Mouse (Mus musculus) heart, embryonic 16.5 days (tissue): ENCODE results near the gene Akt3. TPM values are rescaled to one million over a fixed set of nuclear protein-coding genes. Genes with fewer than 3 reads are reported as not detected.
A peak's percentile ranks its signal among the peaks of the same experiment; 100 is the strongest.

Experiments used
- ATAC-seq: fragments of 200-750 bp; cut with Nextera tagmentation; replicated peaks from 2 replicates; pipeline ENCODE4 v1.8.0; 2017; ENCODE audit warnings: moderate number of reproducible peaks; ENCODE audit not compliant: insufficient read depth, low FRiP score; ENCODE audit errors: extremely low read depth
- H3K27ac ChIP-seq: fragments of 300-500 bp; sonication (generic); 2 replicates; pipeline ENCODE4 v1.5.1; 2014; ENCODE audit warnings: mild to moderate bottlenecking, low read length, control low read depth, moderate library complexity
- H3K27me3 ChIP-seq: fragments of 300-500 bp; sonication (generic); 2 replicates; pipeline ENCODE4 v1.6.1; 2014; ENCODE audit warnings: low read length, mixed read lengths; ENCODE audit not compliant: control insufficient read depth, insufficient read depth
- H3K36me3 ChIP-seq: fragments of 300-500 bp; sonication (generic); 2 replicates; pipeline ENCODE4 v1.6.1; 2014; ENCODE audit not compliant: control insufficient read depth, insufficient read depth
- H3K4me1 ChIP-seq: fragments of 300-500 bp; sonication (generic); 2 replicates; pipeline ENCODE4 v1.6.1; 2014; ENCODE audit warnings: low read length, mixed read lengths; ENCODE audit not compliant: control insufficient read depth, insufficient read depth
- H3K4me2 ChIP-seq: fragments of 300-500 bp; sonication (generic); 2 replicates; pipeline ENCODE4 v1.6.1; 2014; ENCODE audit warnings: low read depth, mild to moderate bottlenecking, control low read depth, low read length
- H3K4me3 ChIP-seq: fragments of 300-500 bp; sonication (generic); 2 replicates; pipeline ENCODE4 v1.5.1; 2014; ENCODE audit warnings: mild to moderate bottlenecking, control low read depth, low read length
- H3K9ac ChIP-seq: fragments of 300-500 bp; sonication (generic); 2 replicates; pipeline ENCODE4 v1.6.1; 2014; ENCODE audit warnings: low read length, control low read depth
- H3K9me3 ChIP-seq: fragments of 300-500 bp; sonication (generic); replicated peaks from 2 replicates; pipeline ENCODE4 v1.6.1; 2016; ENCODE audit warnings: low read length; ENCODE audit not compliant: control insufficient read depth
- WGBS: fragments of 180-500 bp; shearing (Covaris S2); extraction: QIAGEN DNeasy Blood & Tissue Kit; methylation state at CpG from one replicate; pipeline ENCODE4 v1.1.7; 2014; 5-methylcytosine and 5-hydroxymethylcytosine counted together
- polyA plus RNA-seq: library from polyadenylated mRNA; unstranded; fragments of >200 nt; fragmentation: Nextera tagmentation; extraction: Ambion mirVana; gene quantifications from 2 replicates; pipeline ENCODE4 v1.2.1, GENCODE M21; 2015

The Akt3 gene
- polyA plus RNA-seq, 1 experiment from 2014 or later = 3.6 TPM

GRCm38 (mm10) chr1:177171300-177171699 is 86.7 kb downstream of the Akt3 start:
- Histone ChIP-seq H3K9me3 (no peaks in the 10 kb centered on the region), H3K4me3 (no peak overlapping the region), H3K36me3 (no peaks in the 10 kb centered on the region), H3K27ac (no peak overlapping the region), H3K4me1 (peaks cover 4% of the 10 kb centered on the region), H3K9ac (no peak overlapping the region), H3K4me2 (no peak overlapping the region), H3K27me3 (no peaks in the 10 kb centered on the region)
- ATAC-seq = no peak

- H3K4me3 ChIP-seq = no peak overlapping the region
- no peak overlapping the region for H3K4me2 ChIP-seq
- H3K9ac ChIP-seq = no peak overlapping the region
- H3K36me3 ChIP-seq = no peaks in the 10 kb centered on the region
- peaks cover 4% of the 10 kb centered on the region for H3K4me1 ChIP-seq
- H3K9me3 ChIP-seq = no peaks in the 10 kb centered on the region
- no peak for ATAC-seq
- H3K27me3 ChIP-seq = no peaks in the 10 kb centered on the region
- no peak overlapping the region for H3K27ac ChIP-seq
- 61% methylated on average over 2 of the region's 2 CpGs for WGBS
These were observed 92.2 kb downstream of the Akt3 start for GRCm38 (mm10) chr1:177165789-177166188.

DNA sequence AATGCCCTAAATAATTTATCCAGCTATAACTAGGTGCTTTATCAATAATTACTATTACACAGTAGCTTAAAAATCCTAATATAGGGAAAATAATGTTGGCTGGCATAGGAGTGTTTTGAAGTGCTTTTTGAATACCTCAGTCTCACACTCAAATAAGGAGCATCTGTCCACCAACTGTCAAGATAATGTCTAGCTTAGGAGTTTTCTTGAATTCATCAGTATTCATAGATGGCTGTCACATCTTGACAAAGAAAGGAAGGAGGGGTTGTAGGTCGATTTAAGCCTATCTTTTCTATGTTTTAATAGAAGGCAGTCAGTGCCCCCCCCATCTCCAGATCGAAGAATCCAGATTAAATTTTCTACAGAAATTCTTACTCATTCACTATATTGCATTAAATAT is 92.7 kb downstream of the Akt3 start:
- Histone ChIP-seq H3K9me3 (no peaks in the 10 kb centered on the region), H3K9ac (no peak overlapping the region), H3K4me2 (no peak overlapping the region), H3K4me1 (peaks cover 4% of the 10 kb centered on the region), H3K4me3 (no peak overlapping the region), H3K27me3 (no peaks in the 10 kb centered on the region), H3K27ac (no peak overlapping the region), H3K36me3 (no peaks in the 10 kb centered on the region)
- no peak for ATAC-seq
- 74% methylated on average over 2 of the region's 2 CpGs for WGBS

DNA sequence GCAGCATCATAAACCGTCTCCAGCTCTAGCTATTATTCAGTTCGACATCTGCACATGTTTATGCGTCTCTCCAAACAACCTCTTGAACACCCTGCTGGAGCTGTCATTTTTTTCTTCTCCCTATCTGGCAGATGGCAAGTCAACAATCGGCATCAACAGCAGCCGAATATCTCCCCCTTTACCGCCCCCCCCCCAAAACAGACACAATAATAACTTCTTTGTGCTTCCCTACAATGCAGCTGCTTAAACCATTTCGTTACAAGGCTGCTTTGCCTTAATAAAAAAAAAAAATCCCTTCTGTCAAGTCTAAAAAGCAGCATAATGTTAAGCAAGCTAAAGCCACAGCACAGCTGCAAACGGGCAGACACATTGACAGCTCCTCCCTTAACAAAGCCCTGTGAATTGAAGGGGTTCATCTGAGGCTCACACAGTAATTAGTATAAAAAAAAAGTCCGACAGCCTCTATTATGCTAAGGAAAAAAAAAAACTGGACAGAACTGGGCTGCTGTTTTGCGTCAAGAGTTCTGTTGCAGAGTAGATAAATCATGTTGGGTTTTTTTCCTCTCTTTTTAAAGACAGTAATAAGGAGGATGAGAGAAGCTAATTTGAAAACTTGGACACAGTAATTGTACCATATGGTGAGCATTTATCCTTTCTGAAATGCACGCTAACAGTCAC is 107.5 kb downstream of the Akt3 start:
- H3K27ac ChIP-seq = no peak overlapping the region
- peak overlapping the region; percentile 30; the same call in 1 of the 2 replicates for H3K4me2 ChIP-seq
- H3K9ac ChIP-seq = no peak overlapping the region
- no peaks in the 10 kb centered on the region for H3K27me3 ChIP-seq
- WGBS = 45% methylated on average over 11 of the region's 11 CpGs
- H3K36me3 ChIP-seq = no peaks in the 10 kb centered on the region
- no peak for ATAC-seq
- no peak overlapping the region for H3K4me3 ChIP-seq
- H3K4me1 ChIP-seq = no peaks in the 10 kb centered on the region
- H3K9me3 ChIP-seq = no peaks in the 10 kb centered on the region

DNA sequence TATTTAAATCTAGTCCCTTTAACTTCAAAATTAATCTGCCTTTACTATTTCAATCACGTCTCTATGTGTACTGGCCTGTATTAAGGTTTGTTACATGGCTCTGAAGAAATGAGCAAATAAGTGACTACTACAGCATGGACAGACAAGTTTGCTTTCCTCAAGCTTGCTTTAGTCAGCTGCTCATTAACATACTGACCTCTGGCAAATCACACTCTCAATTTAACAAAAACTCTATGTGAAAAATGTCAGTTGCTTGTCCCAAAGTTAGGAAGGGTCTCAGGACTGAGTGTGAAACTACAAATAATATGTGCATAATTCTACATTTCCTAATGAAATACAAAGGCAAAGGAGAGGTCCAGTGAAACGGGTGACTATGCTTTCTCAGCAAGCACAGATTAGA is 109.3 kb downstream of the Akt3 start:
- Histone ChIP-seq H3K4me2 (no peak overlapping the region), H3K9ac (no peak overlapping the region), H3K4me1 (no peaks in the 10 kb centered on the region), H3K4me3 (no peak overlapping the region), H3K9me3 (no peaks in the 10 kb centered on the region), H3K36me3 (no peaks in the 10 kb centered on the region), H3K27me3 (no peaks in the 10 kb centered on the region), H3K27ac (no peak overlapping the region)
- no peak for ATAC-seq
- 69% methylated on average over 2 of the region's 2 CpGs for WGBS

DNA sequence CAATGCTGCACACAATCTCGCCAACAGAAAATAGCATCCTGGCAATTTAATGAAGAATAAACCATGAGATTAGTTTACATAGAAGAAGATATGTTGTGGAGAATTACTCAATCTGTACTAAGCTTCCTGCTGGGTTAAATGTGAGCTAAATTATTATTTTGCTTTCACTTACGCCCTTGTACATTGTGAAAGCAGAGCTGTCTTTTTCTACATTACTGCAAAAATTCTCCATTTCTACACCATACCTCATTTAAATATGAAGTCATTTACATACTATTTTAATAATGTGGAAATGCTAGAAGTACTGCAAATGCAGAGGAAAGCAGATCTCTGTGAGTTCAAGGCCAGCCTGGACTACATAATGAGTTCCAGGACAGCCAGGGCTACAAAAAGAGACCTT is 116.5 kb downstream of the Akt3 start:
- H3K4me2 ChIP-seq = no peak overlapping the region
- H3K4me3 ChIP-seq = no peak overlapping the region
- H3K9me3 ChIP-seq = no peaks in the 10 kb centered on the region
- H3K4me1 ChIP-seq = no peaks in the 10 kb centered on the region
- WGBS = 88% methylated on average over 2 of the region's 2 CpGs
- H3K27ac ChIP-seq = no peak overlapping the region
- no peak overlapping the region for H3K9ac ChIP-seq
- no peak for ATAC-seq
- H3K27me3 ChIP-seq = no peaks in the 10 kb centered on the region
- H3K36me3 ChIP-seq = no peaks in the 10 kb centered on the region

GRCm38 (mm10) chr1:177139652-177140051 is 118.4 kb downstream of the Akt3 start:
- no peak overlapping the region for H3K9ac ChIP-seq
- ATAC-seq = no peak
- H3K27ac ChIP-seq = no peak overlapping the region
- H3K27me3 ChIP-seq = no peaks in the 10 kb centered on the region
- no peaks in the 10 kb centered on the region for H3K36me3 ChIP-seq
- H3K4me1 ChIP-seq = no peaks in the 10 kb centered on the region
- WGBS = 68% methylated on average over 6 of the region's 6 CpGs
- H3K4me3 ChIP-seq = no peak overlapping the region
- H3K9me3 ChIP-seq = no peaks in the 10 kb centered on the region
- no peak overlapping the region for H3K4me2 ChIP-seq

DNA sequence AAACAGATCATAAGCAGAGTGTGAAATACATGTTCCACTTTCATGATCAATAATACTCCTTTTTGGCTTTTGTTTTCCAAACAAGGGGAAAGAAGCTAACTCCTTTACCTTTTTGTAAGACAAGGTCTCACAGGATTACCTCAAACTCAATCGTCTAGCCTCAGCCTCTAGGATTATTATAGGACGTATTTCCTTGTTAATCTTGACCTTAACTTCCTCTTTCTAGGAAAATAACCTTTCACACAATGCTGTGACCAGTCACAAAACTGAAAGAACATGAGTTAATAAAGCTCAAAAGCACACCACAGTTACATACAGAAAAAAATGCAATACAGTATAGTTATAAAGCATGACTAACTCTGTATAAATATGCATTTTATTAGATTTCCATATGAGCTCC is 126.5 kb downstream of the Akt3 start:
- no peaks in the 10 kb centered on the region for H3K36me3 ChIP-seq
- H3K4me3 ChIP-seq = no peak overlapping the region
- no peaks in the 10 kb centered on the region for H3K4me1 ChIP-seq
- 77% methylated on average over 2 of the region's 2 CpGs for WGBS
- no peaks in the 10 kb centered on the region for H3K9me3 ChIP-seq
- no peak overlapping the region for H3K9ac ChIP-seq
- ATAC-seq = no peak
- no peaks in the 10 kb centered on the region for H3K27me3 ChIP-seq
- no peak overlapping the region for H3K27ac ChIP-seq
- H3K4me2 ChIP-seq = no peak overlapping the region

DNA sequence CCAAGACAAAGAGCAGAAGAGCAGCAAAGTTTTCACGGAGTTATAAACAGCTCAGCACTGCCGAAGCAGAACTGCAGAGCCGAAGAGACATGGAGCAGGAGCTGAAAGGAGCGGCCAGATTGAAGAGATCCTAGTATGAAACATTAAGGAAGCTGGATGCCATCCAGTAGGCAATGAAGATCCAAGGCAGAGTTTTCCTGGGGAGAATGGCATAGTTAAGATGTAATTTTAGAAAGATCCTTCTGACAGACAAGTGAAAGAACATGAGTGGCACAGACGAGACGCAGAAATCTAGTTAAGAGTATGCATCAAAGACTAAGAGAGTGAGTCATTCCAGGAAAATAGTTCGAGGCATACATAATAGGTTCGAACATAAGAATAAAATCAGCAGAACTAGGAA is 131.3 kb downstream of the Akt3 start:
- no peaks in the 10 kb centered on the region for H3K4me1 ChIP-seq
- no peaks in the 10 kb centered on the region for H3K27me3 ChIP-seq
- H3K4me2 ChIP-seq = peak overlapping the region; percentile 54
- no peak for ATAC-seq
- H3K27ac ChIP-seq = no peak overlapping the region
- H3K9me3 ChIP-seq = no peaks in the 10 kb centered on the region
- H3K36me3 ChIP-seq = no peaks in the 10 kb centered on the region
- peak overlapping the region; percentile 49; the same call in 1 of the 2 replicates for H3K9ac ChIP-seq
- peak overlapping the region; percentile 24; the same call in 1 of the 2 replicates for H3K4me3 ChIP-seq
- 47% methylated on average over 8 of the region's 8 CpGs for WGBS
